Mouse (Mus musculus): ENCODE measurements around the gene Abl1. TPM values are rescaled to one million over a fixed set of nuclear protein-coding genes. Genes with fewer than 3 reads are reported as not detected.

Gene Abl1
- polyA plus RNA-seq, 1 experiment, result 61.7 TPM

- 6% methylated on average over 35 of the region's 35 CpGs for WGBS
- H3K4me1 ChIP-seq (ENCODE audit: control insufficient read depth, insufficient read depth, low read length), result 0 out of 2 replicates have a peak, but pooled peaks cover 6% of the 10 kb centered on the region
- DNase-seq, result no peak
- TF ChIP-seq POLR2A (IDR thresholded peaks at IDR 0.05; ENCODE audit: borderline replicate concordance, extremely low read depth, low read depth, low read length), result no peak
- TF ChIP-seq CTCF (IDR thresholded peaks at IDR 0.05; ENCODE audit: insufficient read depth, low read length), result no peak
- no peak overlapping the region for H3K4me3 ChIP-seq (replicated peaks; ENCODE audit: extremely low read depth, low read depth, low read length)
These were observed 158.8 kb downstream of the Abl1 start for GRCm38 (mm10) chr2:31846692-31847660.

GRCm38 (mm10) chr2:31847908-31848307 is 159.7 kb downstream of the Abl1 start:
- TF ChIP-seq POLR2A (IDR thresholded peaks at IDR 0.05; ENCODE audit: borderline replicate concordance, extremely low read depth, low read depth, low read length), result no peak
- peak; percentile 48 for TF ChIP-seq CTCF (IDR thresholded peaks at IDR 0.05; ENCODE audit: insufficient read depth, low read length)
- WGBS, result 21% methylated on average over 6 of the region's 6 CpGs
- DNase-seq, result peak; percentile 17

GRCm38 (mm10) chr2:31850141-31850540 is 162.0 kb downstream of the Abl1 start:
- 39% methylated on average over 12 of the region's 12 CpGs for WGBS
- Histone ChIP-seq H3K4me1 (ENCODE audit: control insufficient read depth, insufficient read depth, low read length) (0 out of 2 replicates have a peak, but pooled peaks cover 6% of the 10 kb centered on the region), H3K4me3 (replicated peaks; ENCODE audit: extremely low read depth, low read depth, low read length) (no peak overlapping the region)
- no peak for DNase-seq
- TF ChIP-seq CTCF (IDR thresholded peaks at IDR 0.05; ENCODE audit: insufficient read depth, low read length) (no peak), POLR2A (IDR thresholded peaks at IDR 0.05; ENCODE audit: borderline replicate concordance, extremely low read depth, low read depth, low read length) (no peak)

More at GRCm38 (mm10) chr2:31847908-31848307, 159.7 kb downstream of the Abl1 start:
- Histone ChIP-seq H3K4me1 (ENCODE audit: control insufficient read depth, insufficient read depth, low read length) (0 out of 2 replicates have a peak, but pooled peaks cover 6% of the 10 kb centered on the region), H3K4me3 (replicated peaks; ENCODE audit: extremely low read depth, low read depth, low read length) (no peak overlapping the region)

Other genes starting within 250 kb of the Abl1 start
- gene Ass1, start 218.2 kb upstream of the Abl1 start, polyA plus RNA-seq (2012; rRNA removed), result 14.3 and 18.2 TPM in 2 replicates
- gene Fubp3, start 115.7 kb upstream of the Abl1 start, polyA plus RNA-seq (2012; rRNA removed), result 46.4 and 48.9 TPM in 2 replicates
- gene Prdm12, start 48.3 kb upstream of the Abl1 start, polyA plus RNA-seq (2012; rRNA removed), result not detected in 2 replicates
- 7.7 and 8.8 TPM in 2 replicates for gene Exosc2, start 17.7 kb upstream of the Abl1 start, polyA plus RNA-seq (2012; rRNA removed)
- gene Qrfp, start 122.2 kb downstream of the Abl1 start, polyA plus RNA-seq (2012; rRNA removed), result 0.12 and 0.13 TPM in 2 replicates
- 0.02 and 0.06 TPM in 2 replicates for gene Fibcd1, start 157.6 kb downstream of the Abl1 start, polyA plus RNA-seq (2012; rRNA removed)
- 18.8 and 25.1 TPM in 2 replicates for gene Lamc3, start 198.9 kb downstream of the Abl1 start, polyA plus RNA-seq (2012; rRNA removed)